Mouse (Mus musculus): ENCODE data around the gene Tbc1d5.

DNA sequence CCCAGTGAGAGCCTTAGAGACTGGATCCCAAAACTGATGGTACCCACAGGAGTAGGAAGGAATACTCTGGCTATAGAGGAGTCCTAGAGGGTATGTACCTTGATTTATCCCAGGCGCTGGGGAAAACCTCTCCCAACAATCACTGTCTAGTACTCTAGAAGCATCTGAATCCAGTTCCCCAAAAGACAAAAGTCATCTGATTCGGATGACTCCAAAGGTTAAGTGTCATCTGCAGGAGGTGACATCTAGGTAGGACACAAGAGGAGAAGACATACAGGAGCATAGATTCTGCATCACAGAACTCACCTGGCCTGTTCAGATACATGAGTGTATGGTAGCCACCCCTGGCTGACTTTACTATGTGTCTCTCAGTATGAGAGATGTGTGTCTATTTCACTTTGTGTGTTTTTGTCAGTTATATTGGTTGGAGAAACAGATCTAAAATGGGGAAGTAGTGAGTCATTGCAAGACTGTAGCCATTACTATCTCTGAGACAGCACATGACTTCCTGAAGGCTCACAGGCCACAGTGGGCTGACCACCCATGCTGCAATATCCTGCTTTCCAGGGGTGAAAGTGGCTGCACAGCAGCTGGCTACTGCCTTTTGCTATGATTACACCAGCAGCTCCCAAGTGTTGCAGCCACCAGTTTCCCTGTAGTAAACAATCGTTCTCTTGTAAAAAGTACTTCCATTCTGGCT lies 185.7 kb downstream of the Tbc1d5 start:
- TF ChIP-seq E2F4 (IDR thresholded peaks at IDR 0.05; ENCODE audit: insufficient replicate concordance, low read depth, low read length) (no peak), CTCF (conservative IDR thresholded peaks at IDR 0.05 in 1 of 2, IDR thresholded peaks at IDR 0.05 in 1 of 2; ENCODE audit: low read depth in 2 of 2, low read length in 2 of 2) (no peak), USF1 (IDR thresholded peaks at IDR 0.05; ENCODE audit: low read depth, low read length) (peak; percentile 58), POLR2A (IDR thresholded peaks at IDR 0.05; ENCODE audit: low read depth, low read length) (no peak; the same call in 1 of the 2 replicates), GABPA (IDR thresholded peaks at IDR 0.05; ENCODE audit: insufficient replicate concordance, low read depth, low read length) (no peak), EP300 (IDR thresholded peaks at IDR 0.05; ENCODE audit: low read length) (peak; percentile 97), HCFC1 (IDR thresholded peaks at IDR 0.05; ENCODE audit: low read depth, low read length) (no peak; the same call in 1 of the 2 replicates), RAD21 (IDR thresholded peaks at IDR 0.05; ENCODE audit: low read depth, low read length) (no peak; the same call in 1 of the 2 replicates), ELF1 (IDR thresholded peaks at IDR 0.05; ENCODE audit: low read depth, low read length) (no peak; the same call in 1 of the 2 replicates), TCF12 (IDR thresholded peaks at IDR 0.05; ENCODE audit: low read depth, low read length) (peak; percentile 74), NELFE (IDR thresholded peaks at IDR 0.05; ENCODE audit: low read depth, low read length) (0 out of 2 replicates have a peak, but pooled peaks have one; percentile 31), CHD2 (IDR thresholded peaks at IDR 0.05; ENCODE audit: low read length) (no peak), JUND (conservative IDR thresholded peaks at IDR 0.05; ENCODE audit: low read depth, low read length) (peak; percentile 96)
